Mouse (Mus musculus) gastrocnemius, adult 8-10 months (tissue): ENCODE results near the gene Olfr792. TPM values are rescaled to one million over a fixed set of nuclear protein-coding genes. Genes with fewer than 3 reads are reported as not detected.

Experiments
- DNase-seq, 2 experiments: peaks; one replicate each; pipeline ENCODE4 v3.0.0; 2022; ENCODE audit warnings: low spot score in 2 of 2
- microRNA-seq: library from miRNA; unstranded; fragments of <30 nt; microRNA quantifications from one replicate; pipeline ENCODE4 v1.2.0, GENCODE M21; 2022
- total RNA-seq, 4 experiments: library from RNA; stranded (reverse); gene quantifications; 2 replicates each; pipeline ENCODE4 v1.2.4; 2022

Gene Olfr792
- total RNA-seq, result not detected

DNA sequence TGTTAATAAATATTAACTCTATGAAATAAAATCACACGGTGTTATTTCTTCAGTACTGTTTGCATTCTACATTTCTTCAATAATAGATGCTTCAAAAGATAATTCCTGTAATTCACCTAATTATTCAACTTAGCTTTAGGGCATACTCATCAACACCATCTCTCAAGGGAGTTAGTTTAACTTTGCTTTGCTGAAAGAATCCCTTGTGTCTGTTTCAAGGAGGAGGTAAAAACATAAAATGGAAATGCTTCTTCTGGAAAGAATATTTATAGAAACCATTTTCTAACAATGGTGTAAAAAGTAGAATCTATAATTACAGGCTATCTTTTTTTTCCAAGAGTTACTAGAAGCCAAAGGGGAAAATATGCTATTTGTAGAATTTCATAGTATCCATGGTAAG is at the start of gene Olfr792:
Gene Olfr792 (plus strand): TSS at position 301 of the 400 bp plus-strand sequence.
- DNase-seq, result no peak

GRCm38 (mm10) chr10:129490101-129490500 is 48.9 kb upstream of the Olfr792 start:
- DNase-seq, result no peak

DNA sequence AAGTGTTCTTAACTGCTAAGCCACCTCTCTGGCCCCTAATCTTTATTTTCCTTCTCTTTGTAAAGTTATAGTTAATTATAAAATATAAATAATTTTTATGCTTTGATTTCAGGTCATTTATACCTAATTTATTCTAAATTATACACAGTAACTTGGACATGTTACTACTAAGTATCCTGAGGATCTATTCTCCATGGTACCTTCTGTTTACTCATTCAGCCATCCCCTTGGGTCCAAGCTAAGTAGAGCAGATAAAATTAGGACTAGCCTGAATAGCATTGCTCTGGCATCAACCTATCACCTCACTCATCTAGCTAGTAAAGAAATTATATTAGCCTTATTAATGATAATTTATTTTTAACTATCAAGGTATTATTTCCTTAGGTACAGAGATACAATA is 40.8 kb upstream of the Olfr792 start, which contains the start of gene Olfr790:
Gene Olfr790 (plus strand): TSS at position 301 of the 400 bp plus-strand sequence.
- DNase-seq, result no peak

DNA sequence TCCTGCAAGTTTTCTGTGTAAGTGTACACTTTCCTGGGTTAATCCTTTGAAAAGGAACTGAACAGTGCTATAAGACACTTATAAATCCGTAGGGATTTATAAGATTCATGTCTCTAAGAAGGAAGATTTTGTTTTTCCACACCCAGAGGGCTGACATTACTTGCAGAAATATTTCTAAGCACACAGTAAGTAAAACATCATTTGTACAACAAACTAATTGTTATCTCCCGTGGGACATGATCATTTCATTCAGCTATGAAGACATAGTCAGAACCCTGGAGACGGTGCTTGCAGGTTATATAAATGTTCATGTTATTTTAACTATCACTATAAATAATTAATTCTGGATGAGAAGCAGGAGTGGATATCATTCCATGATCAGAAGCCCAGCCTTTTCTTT is 17.5 kb upstream of the Olfr792 start, which contains the start of gene Olfr791:
Gene Olfr791 (plus strand): TSS at position 301 of the 400 bp plus-strand sequence.
- DNase-seq, result no peak

DNA sequence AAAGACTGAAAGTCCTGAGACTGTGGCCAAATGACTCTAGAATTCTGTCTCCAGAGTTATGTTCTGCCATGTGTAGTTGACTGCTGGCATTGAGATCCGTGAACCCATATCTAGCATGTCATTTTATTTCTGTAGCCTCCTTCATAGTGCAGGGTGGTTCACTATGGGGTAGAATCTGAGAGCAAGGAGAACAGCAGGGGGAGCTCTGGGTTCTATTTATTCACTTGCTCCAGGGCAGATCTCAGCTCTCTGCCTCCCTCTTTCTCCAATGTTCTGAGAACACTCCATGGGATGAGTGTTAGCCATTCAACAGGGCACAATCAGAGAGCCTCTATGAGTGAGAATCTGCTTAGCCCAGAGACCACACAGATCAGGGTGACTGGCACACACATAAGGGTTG is 10.4 kb downstream of the Olfr792 start:
- no peak for DNase-seq

GRCm38 (mm10) chr10:129567355-129567754 is 28.4 kb downstream of the Olfr792 start, which contains the start of gene Olfr794:
Gene Olfr794, plus strand, starts transcription at chr10:129567655.
- no peak for DNase-seq

GRCm38 (mm10) chr10:129577066-129577465 is 38.1 kb downstream of the Olfr792 start:
- DNase-seq, result no peak

Small RNA genes lying within 50 kb of the gene (microRNA-seq; reads per million reads assigned to microRNA genes)
- not detected for gene Gm23252

Other genes starting within 250 kb of the Olfr792 start
- not detected for gene Olfr780, start 221.0 kb upstream of the Olfr792 start, total RNA-seq
- not detected for gene Olfr781, start 210.3 kb upstream of the Olfr792 start, total RNA-seq
- gene Olfr782, start 190.3 kb upstream of the Olfr792 start, total RNA-seq, result not detected
- gene Olfr784, start 155.1 kb upstream of the Olfr792 start, total RNA-seq, result not detected
- gene Olfr785, start 133.7 kb upstream of the Olfr792 start, total RNA-seq, result not detected
- not detected for gene Olfr786, start 111.9 kb upstream of the Olfr792 start, total RNA-seq
- gene Olfr787, start 77.3 kb upstream of the Olfr792 start, total RNA-seq, result not detected
- gene Olfr788, start 68.2 kb upstream of the Olfr792 start, total RNA-seq, result not detected
- gene Olfr789, start 54.4 kb upstream of the Olfr792 start, total RNA-seq, result not detected
- gene Olfr790, start 40.7 kb upstream of the Olfr792 start, total RNA-seq, result not detected
- gene Olfr791, start 17.4 kb upstream of the Olfr792 start, total RNA-seq, result not detected
- gene Olfr794, start 28.5 kb downstream of the Olfr792 start, total RNA-seq, result not detected
- not detected for gene Olfr796, start 73.4 kb downstream of the Olfr792 start, total RNA-seq
- not detected for gene Olfr798, start 88.8 kb downstream of the Olfr792 start, total RNA-seq
- gene Olfr799, start 98.3 kb downstream of the Olfr792 start, total RNA-seq, result not detected
- not detected for gene Olfr800, start 118.5 kb downstream of the Olfr792 start, total RNA-seq
- not detected for gene Olfr801, start 134.7 kb downstream of the Olfr792 start, total RNA-seq
- not detected for gene Olfr802, start 149.0 kb downstream of the Olfr792 start, total RNA-seq
- not detected for gene Olfr803, start 155.1 kb downstream of the Olfr792 start, total RNA-seq
- not detected for gene Olfr804, start 164.0 kb downstream of the Olfr792 start, total RNA-seq
- not detected for gene Olfr805, start 190.2 kb downstream of the Olfr792 start, total RNA-seq
- gene Olfr806, start 202.8 kb downstream of the Olfr792 start, total RNA-seq, result not detected
- gene Olfr807, start 218.6 kb downstream of the Olfr792 start, total RNA-seq, result not detected
- gene Olfr808, start 226.3 kb downstream of the Olfr792 start, total RNA-seq, result not detected
- not detected for gene Olfr809, start 235.5 kb downstream of the Olfr792 start, total RNA-seq